Mouse (Mus musculus) brain, embryonic 14.5 days (tissue): ENCODE measurements at regions not wholly inside any gene's neighbourhood (a gene's known extent, or its start where the extent isn't known, plus 50 kb on each side); places are given as distances from the start of the nearest gene placed in this dataset.
A peak's percentile ranks its signal among the peaks of the same experiment; 100 is the strongest.

Experiments
- CTCF ChIP-seq: fragments of 200-500 bp; IDR thresholded peaks from 2 replicates; pipeline ENCODE4 v1.5.1; 2012; ENCODE audit warnings: inconsistent platforms, mild to moderate bottlenecking, moderate library complexity, borderline replicate concordance; ENCODE audit not compliant: insufficient read depth, insufficient read length; ENCODE audit errors: extremely low read depth
- POLR2A ChIP-seq: fragments of 200-500 bp; IDR thresholded peaks from 2 replicates; pipeline ENCODE4 v1.6.1; 2012; ENCODE audit warnings: mild to moderate bottlenecking, inconsistent platforms, borderline replicate concordance; ENCODE audit not compliant: poor library complexity, insufficient read depth, insufficient read length, severe bottlenecking; ENCODE audit errors: extremely low read depth

GRCm38 (mm10) chr7:79536157-79536641 is 70.0 kb upstream of the Polg start:
- no peak for TF ChIP-seq POLR2A
- TF ChIP-seq CTCF, result peak; percentile 61
